Mouse (Mus musculus) ES-Bruce4 (cell line): ENCODE measurements around the gene Slc24a3.

Source experiments
- CTCF ChIP-seq: IDR thresholded peaks from one replicate; pipeline ENCODE4 v1.8.1; 2011; ENCODE audit warnings: low read depth, low read length
- POLR2A ChIP-seq: IDR thresholded peaks from one replicate; pipeline ENCODE4 v1.8.1; 2011; ENCODE audit warnings: low read length; ENCODE audit not compliant: insufficient read depth

- TF ChIP-seq CTCF (no peak), POLR2A (no peak)
Measured at GRCm38 (mm10) chr2:145515956-145516355, 348.4 kb downstream of the Slc24a3 start.
